Mouse (Mus musculus) cerebral cortex, adult 2 months (tissue): ENCODE results near the gene Fam161b.

Experiments
- WGBS: fragments of 180-500 bp; shearing (Covaris S2); methylation state at CpG from one replicate; pipeline ENCODE4 v1.1.7; 2018; 5-methylcytosine and 5-hydroxymethylcytosine counted together

Fam161b gene

GRCm38 (mm10) chr12:84361555-84362489 lies at the start of gene Fam161b, which contains the start of gene Coq6:
Fam161b (minus strand) TSS chr12:84361833.
Coq6 (plus strand) TSS chr12:84361657.
- WGBS = under 1% methylated on average over 51 of the region's 51 CpGs

DNA sequence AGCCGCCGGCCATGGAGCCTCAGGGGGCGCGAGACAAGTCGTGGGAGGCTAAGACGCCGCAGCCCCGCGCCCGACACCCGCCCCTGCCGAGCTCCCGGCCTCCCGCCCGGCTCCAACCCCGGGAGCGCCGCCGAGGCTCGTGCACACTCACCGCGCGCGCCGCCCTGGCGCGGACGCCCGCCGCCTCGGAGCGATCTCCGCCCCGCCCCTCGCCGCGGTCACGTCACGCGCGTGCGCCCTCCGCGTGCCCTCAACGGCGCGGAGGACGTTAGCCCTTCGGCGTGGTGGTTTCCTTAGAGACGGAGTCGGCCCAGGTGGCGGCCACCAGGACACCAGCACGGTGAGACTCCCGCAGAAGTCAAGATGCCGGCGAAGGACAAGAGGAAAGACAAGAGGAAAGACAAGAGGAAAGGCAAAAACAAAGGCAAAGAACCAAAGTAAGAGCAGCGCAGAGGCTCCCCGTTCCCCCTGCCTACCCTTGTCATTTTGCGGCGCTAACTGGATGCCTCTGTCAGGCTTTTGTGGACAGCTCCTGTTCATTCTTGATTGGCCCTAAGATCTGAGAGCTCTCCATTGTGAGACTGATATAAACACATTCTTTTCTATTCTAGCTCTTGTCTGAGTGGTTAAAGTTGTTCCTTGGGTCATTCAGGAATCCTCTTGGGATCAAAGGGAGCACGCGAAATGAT lies 47.3 kb upstream of the Fam161b start, which contains the start of the genes Entpd5 and Bbof1:
Entpd5 (minus strand) TSS at position 211 of the 689 bp plus-strand sequence.
Bbof1 (plus strand) TSS at position 253 of the 689 bp plus-strand sequence.
- 1% methylated on average over 63 of the region's 63 CpGs for WGBS

DNA sequence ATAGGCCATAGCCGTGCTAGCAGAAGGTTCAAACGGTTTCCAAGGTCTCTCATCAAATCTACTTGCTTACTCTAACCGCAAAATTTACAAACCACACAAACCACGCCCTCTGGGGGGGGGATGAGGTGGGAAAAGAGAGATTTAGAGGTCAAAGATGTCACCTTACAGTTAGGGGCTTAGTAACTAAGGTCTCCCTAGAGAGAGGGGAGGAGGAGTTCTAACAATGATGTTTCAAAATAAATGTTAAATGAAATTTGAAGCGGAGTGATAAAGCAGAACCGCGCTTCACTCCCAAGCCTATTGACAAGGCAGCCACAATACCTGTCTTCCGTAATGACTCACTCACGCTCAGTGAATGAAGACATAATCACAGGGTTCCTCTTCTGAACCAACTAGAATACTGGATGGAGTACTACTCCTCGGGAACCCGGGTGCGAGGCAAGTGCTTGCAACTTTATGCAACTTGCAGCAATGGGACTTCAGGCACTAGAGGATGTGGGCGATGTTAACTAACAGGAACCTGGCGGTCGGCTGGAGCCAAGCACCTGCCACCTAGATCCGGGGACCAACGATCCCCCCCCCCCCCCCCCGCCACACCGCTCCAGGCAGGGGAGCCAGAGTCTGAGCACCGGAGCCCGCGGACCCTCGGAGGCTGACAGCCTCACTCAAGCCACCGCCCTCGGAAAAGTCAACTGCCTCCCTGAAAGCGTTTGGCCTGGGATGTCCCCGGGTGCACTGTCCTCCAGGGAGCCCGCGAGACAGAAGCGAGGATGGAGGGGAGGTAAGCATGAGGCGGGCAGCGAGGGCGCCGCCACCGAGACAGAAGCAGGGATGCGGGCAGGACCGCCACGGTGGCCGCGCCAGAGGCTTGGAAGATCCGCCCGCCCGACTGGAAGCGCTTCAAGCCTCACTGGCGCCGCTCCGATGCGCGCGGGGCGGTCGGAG lies 46.5 kb upstream of the Fam161b start:
- WGBS = 2% methylated on average over 49 of the region's 52 CpGs

- 60% methylated on average over 4 of the region's 4 CpGs for WGBS
Measured at GRCm38 (mm10) chr12:84407259-84407658, 45.6 kb upstream of the Fam161b start.

- 60% methylated on average over 6 of the region's 6 CpGs for WGBS
Measured at GRCm38 (mm10) chr12:84404541-84404940, 42.9 kb upstream of the Fam161b start.

- 91% methylated on average over 9 of the region's 9 CpGs for WGBS
Measured at GRCm38 (mm10) chr12:84402923-84403322, 41.3 kb upstream of the Fam161b start.

DNA sequence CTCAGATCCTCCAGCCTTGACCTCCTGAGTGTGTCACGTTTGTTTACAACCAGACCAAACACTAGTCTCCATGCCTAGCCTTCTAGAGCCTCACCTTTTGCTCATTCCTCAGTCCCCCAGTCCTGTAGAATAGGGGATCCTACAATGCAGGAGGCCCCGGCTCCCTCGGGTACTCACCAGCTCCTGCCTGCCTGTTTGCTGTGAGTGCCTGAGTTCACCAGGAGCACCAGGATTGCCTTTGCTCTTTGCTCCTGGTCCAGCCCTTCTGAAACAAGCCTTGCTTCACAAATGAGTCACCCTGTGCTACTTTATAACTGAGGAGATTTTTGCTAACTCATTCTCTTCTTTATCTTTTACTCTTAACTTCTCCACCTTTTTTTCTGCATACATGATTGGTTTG lies 39.0 kb upstream of the Fam161b start:
- 78% methylated on average over 3 of the region's 3 CpGs for WGBS

- 82% methylated on average over 3 of the region's 3 CpGs for WGBS
Measured at GRCm38 (mm10) chr12:84400068-84400467, 38.4 kb upstream of the Fam161b start.

- WGBS = 91% methylated on average over 9 of the region's 9 CpGs
Measured at GRCm38 (mm10) chr12:84399663-84400062, 38.0 kb upstream of the Fam161b start.

- WGBS = 80% methylated on average over 9 of the region's 9 CpGs
Measured at GRCm38 (mm10) chr12:84399135-84399534, 37.5 kb upstream of the Fam161b start.

DNA sequence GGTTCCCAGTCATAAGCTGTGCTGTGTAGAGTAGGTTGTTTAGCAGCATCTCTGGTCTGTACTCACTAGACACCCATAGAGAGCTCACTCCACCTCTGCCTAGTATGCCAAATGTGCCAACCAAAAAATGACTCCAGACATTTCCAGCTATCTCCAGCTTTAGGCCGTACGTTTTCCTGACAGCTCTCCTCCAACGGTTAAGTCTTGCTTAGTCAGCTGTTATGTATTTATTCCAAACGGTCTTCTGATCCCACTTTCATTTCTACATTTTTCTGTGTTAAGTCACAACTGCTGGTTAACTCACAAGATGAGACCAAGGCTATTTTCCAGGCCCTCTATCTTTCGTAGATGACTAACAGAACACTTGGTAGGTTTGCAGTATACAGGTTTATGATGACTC lies 37.0 kb upstream of the Fam161b start:
- 86% methylated on average over 5 of the region's 5 CpGs for WGBS

GRCm38 (mm10) chr12:84396947-84397679 lies 35.5 kb upstream of the Fam161b start:
- WGBS = 95% methylated on average over 14 of the region's 14 CpGs

DNA sequence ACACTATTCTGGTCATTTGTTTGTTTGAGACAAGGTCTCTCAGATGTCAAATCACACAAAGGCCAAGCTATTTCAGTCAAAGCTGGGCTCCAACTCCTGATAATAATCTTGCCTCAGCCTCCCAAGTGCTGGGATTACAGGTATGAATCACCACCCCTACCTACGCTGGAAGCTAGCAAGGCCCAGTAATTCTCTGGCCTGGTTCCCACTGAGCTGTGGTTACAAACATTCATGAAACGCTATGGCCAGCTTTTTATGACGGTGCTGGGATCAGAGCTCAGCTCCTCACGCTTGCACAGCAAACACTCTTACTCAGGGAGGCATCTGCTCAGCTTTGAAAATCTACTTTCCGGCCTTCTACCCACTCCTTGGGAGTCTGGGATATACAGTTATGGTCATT lies 32.2 kb upstream of the Fam161b start:
- 91% methylated on average over 5 of the region's 5 CpGs for WGBS

- 99% methylated on average over 4 of the region's 4 CpGs for WGBS
Measured at GRCm38 (mm10) chr12:84392681-84393080, 31.0 kb upstream of the Fam161b start.

DNA sequence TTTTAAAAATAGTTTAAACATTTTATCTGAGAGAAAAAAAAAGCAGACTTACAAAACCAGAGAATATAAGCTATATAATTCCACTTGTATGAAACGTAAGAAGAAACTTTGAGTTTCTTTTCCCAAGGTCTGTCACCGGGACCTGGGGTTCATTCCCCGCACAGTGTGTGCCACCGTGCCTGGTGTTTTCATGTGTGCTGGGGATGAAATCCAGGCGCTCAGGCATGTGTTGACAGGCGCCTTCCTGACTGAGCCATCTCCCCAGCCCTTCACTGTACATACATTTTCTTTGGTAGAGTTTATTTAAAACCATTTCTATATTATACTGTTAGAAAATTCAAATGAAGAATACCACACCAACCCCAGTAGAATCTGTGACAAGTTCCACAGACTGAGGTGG lies 28.7 kb upstream of the Fam161b start:
- 88% methylated on average over 6 of the region's 6 CpGs for WGBS

DNA sequence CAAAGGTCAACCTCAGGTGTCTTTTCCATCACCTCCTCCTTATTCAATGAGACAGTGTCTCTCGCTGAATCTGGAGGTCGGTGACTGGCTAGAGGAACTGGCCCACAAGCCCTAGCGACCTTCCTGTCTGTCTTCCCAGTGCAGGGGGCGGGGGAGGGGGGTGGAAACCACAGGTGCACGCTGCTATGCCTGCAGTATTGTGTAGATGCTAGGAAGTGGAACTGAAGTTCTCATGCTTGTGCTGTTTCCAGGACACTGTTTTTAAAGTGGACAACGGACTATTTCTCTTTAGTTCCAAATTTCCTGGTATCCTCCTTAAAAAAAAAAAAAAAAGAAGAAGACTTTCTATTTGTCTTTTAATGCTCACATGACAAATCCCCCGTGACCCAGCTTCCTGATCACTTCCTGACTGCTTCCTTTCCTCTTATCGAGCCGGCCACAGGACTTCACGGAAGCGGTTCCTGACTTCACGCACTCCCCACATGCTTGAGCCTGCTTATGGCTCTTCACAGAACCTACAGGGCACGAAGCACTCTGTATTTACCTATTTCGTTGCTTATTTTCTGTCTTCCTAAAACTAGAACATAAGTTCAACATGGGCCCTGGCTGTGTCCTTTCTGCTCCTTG lies 27.3 kb upstream of the Fam161b start:
- 70% methylated on average over 14 of the region's 14 CpGs for WGBS

DNA sequence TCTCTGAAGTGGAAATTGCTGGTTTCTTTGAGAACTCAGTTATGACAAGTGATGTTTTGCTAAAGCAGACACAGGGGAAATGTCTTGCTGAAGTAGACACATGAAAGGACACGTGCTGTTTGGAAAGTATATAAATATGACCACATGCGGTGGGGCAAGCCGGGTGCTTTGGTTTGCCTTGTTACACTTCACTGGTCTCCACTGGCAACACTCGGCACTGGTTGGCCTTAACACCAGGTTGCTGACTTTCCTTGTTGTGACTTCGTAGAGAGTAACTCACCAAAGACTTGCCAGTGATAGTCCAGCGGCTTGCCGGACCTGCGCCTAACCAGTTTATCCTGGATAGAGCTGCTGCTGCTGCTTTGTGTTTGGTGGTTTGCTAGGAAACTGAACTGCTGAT lies 26.5 kb upstream of the Fam161b start:
- WGBS = 78% methylated on average over 8 of the region's 8 CpGs

GRCm38 (mm10) chr12:84385408-84385807 lies 23.8 kb upstream of the Fam161b start:
- 89% methylated on average over 4 of the region's 4 CpGs for WGBS

DNA sequence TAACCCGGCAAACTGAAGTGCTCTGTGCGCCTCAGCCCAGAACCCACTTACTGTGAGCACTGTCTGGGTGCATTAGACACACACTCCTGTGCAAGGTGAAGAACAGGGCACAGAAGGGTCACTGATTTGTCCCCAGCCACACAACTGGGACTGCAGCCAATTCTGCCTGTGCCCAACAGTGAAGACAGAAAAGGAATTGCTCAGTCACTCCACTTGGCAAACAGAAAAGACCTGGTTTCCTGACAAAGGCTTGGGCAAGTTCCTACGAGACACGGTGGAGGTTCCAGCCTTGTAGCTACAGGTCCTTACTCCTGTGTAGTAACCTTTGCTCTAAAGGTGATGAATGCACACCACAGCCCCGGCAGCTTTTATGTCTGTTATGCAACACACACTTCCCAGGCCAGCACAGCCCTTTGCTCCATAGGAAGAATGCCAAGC lies 23.0 kb upstream of the Fam161b start:
- WGBS = 60% methylated on average over 5 of the region's 5 CpGs

DNA sequence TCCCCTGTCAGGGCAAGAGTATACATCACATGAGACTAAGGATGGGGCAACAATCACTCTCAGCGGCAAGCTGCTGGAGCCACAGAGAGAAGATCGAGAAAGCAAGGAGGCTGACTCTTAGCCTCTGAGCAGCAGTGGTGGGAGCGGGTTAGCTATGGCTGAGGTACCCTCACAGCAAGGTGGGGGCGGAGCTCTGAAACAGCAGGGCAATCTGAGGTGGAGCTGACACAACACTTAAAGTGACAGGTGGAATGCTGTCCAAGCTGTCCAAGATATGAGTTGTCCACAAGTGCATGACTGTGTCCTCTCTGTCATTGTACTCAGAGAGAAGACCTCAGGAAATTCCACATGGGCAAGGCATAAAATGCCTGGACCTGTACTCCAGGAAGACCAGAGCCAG lies 20.7 kb upstream of the Fam161b start:
- WGBS = 91% methylated on average over 4 of the region's 4 CpGs
